Mouse (Mus musculus): ENCODE results near the gene Siah1a.
A peak's percentile ranks its signal among the peaks of the same experiment; 100 is the strongest.

Siah1a gene

DNA sequence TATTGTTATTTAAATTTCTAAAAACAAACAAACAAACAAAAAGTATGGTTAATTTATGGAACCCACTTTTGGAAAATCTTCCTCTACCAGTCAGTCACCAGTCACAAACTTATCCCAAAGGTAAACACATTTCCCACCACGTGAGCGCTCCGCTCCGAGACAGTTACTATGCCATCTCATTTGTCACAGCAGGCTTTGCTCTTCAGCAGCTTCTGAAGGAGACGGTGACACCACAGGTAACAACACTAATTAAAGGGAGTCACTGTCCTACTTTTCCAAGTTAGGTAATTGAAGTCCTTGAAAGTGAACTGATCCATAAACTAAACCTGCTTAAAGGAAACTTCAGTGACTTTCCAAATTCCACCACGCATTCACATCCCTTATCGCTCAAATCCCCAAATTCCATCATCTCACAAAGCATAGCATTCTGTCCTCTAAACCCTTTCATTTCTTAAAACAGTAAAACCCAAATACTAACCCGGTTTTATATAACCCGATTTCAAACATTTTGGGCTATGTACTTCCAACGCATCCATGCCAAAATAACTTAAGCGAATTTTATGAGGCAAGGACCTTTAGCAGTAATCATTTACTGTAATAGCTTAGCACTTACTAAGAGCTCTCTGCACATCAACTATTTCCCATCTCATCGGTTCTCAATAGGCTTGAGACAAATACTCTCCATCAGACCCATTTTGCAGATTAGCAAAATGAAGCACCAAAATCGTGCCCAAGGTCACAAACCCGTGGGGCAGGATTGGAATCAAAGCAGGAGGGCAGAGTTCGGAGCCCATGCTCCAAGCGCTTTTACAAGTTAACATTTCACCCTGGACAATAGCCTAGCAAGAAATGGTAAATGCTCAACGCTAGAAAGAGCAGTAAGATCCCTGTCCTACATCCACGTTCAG is 1.2 kb downstream of the Siah1a start:
- peak; percentile 24 for DNase-seq (ENCODE audit: low read depth, low spot score)

DNA sequence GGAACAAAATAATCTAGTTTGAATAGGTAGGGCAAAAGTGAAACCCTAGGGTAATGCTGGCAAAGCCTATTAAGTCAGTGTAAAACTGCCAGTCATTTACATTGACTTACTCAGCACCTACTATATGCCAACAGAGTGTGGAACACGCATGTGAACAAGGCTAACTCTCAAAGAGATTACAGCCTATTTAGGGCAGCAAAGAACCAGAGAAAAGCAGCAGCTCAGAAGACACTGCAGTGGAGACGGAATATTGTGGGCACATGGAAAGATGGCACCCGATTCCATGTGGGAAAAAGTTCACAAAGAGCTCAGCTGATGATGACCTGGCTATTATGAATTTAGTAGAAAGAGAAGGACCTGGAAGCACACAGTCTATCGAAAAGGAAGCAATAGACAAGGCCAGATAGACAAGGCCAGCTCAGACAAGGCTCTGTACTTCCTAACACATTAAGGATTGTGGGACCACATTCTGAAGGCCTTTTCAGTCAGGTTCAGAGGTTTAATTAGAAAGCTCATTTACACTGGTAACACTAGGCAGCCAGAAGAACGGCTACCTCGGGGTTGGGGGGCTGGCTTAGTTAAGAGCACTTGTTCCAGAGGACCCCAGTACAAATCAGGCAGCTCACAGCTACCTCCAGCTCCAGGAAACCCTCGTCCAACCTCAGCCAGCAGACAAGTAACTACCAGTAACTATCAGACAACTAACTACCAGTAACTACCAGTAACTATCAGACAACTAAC is 3.0 kb downstream of the Siah1a start:
- no peak for DNase-seq (ENCODE audit: low read depth, low spot score)

DNA sequence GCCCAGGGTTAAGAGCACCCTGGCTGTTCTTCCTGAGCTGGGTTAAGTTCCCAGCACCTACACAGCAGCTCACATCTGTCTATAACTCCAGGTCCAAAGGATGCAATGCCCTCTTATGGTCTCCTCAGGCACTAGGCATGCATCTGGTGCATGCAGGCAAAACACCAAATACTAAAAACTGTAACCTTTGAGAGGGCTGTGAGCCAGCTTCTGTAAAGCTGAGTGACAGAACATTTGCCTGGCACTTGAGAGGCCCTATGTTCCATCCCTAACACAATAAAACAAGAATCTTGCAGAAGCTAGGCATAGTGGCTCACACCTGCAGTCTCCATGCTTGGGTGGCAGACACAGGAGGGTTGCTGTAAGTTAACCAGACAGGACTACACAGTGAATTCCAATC is 4.1 kb downstream of the Siah1a start:
- DNase-seq (ENCODE audit: low read depth, low spot score) = no peak

DNA sequence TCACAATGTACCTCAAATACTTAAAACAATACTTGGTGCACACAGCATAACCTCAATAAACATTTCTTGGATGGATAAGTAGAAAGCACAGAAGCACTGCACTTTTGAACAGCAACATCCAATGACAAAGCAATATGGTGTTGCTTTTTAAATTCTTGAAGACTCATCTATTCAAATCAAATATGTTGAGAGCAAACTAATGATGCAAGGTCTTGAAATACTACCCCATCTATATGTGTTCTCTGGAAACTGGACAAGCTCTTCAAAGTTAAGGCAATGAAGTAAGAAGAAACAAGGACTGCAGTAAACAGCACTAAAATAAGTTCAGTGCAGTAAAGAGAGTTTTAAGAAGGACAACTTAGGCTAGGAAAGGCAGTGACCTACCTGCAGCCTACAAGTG is 4.8 kb downstream of the Siah1a start:
- no peak for DNase-seq (ENCODE audit: low read depth, low spot score)

DNA sequence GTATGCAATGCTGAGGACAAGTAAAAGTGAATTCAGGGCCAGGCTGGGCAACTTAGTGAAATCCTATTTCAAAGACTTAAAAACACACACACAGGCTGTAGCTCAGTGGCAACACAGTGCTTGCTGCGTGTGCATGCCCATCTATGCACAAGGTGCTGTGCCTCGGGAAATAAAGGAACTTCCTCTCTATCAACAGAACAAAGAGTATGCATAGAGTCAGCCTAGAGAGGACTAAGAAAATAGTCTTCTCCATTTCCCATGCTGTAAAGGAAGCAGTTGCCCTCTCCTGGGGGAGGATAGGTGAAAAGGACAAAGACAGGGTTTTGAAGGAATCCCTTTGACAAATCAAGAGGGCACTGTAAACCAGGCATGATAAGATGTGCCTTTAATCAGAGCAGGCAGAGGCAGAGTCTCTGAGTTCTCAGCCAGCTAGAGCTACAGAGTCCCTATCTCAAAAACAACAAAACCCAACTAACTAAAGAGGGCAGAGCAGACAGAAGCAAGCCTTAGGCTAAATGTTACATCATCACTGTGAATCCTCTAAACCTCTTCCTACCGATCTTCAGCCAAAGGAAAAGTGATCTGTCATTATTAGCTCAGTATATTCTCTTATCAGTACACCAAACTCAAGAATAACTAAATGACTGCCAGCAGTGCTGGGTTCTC is 10.2 kb downstream of the Siah1a start:
- DNase-seq (ENCODE audit: low read depth, low spot score) = peak; percentile 65

DNA sequence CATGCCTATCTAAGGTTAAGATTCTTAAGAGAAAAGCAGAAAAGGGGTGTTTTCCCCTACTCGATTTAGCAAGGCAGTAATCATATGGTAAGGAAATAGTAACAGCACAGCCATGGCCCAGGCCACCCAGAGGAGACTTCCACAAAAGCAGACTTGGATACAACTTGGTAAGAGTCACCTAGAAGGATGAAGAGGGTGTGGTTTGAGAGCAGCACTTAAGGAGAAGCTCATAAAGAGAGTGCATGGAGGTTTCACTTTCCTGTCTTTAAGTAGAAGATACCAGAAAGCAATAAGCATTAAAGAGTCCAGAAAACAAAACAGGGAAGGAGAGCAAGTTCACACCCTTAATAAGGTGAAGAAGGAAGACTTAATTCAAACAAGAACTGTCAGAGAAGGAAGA is 10.8 kb downstream of the Siah1a start:
- no peak for DNase-seq (ENCODE audit: low read depth, low spot score)

DNA sequence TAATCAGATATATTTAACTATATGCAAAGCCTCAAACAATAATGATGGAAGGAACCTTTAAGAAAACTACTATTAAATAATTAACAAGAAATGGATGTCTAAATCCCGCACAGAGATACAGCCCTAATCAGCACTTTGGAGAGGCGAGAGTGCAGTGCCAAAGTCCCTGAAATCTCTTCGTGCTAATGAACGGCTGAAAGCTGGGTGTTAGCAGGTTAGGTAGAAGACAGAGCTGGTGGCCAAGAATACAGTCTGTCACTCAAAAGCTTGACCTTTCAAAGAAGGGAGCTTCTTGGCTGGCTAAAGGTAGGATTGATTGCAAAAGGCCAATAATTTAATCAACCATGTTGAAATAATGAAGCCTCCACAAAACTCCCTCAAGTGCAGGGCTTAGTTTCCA is 11.6 kb downstream of the Siah1a start:
- DNase-seq (ENCODE audit: low read depth, low spot score) = no peak

DNA sequence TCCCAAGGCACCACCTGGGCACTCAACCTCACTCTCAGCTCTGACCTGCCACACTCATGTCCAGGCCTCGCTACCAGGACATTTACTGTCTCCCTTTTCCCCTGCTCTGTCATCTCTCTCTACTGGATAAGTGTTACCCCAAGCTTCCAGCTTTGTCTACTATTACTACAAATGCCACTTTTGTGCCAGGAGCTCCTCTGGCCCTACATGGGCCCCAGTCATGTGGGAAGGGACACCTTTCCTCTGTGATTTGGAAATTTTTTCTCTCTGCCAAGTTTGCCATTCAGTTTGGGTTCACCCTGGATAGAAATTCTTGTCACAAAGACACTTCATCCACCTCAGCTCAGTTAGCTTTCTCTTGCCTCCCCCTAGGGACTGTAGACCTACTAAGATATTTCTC is 14.9 kb downstream of the Siah1a start:
- no peak for DNase-seq (ENCODE audit: low read depth, low spot score)

DNA sequence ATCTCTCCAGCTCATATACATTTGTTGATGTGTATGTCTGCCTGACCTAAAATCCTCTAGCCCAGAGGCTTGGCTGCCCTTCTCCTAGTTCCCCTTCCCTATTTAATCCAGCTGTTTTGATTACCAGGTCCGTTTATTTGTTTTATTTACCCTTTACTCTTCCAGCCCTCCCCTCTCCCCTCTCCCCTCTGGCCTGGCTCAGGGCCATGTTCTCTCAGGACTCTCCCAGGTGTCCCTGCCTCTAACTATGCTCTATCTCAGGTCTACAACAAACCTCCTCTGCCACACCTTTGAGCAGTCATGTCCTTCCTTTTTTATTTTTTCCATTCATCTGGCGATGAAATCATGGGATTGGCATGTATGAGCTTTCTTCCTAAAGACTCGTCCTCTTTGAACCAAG is 15.4 kb downstream of the Siah1a start:
- DNase-seq (ENCODE audit: low read depth, low spot score) = no peak

DNA sequence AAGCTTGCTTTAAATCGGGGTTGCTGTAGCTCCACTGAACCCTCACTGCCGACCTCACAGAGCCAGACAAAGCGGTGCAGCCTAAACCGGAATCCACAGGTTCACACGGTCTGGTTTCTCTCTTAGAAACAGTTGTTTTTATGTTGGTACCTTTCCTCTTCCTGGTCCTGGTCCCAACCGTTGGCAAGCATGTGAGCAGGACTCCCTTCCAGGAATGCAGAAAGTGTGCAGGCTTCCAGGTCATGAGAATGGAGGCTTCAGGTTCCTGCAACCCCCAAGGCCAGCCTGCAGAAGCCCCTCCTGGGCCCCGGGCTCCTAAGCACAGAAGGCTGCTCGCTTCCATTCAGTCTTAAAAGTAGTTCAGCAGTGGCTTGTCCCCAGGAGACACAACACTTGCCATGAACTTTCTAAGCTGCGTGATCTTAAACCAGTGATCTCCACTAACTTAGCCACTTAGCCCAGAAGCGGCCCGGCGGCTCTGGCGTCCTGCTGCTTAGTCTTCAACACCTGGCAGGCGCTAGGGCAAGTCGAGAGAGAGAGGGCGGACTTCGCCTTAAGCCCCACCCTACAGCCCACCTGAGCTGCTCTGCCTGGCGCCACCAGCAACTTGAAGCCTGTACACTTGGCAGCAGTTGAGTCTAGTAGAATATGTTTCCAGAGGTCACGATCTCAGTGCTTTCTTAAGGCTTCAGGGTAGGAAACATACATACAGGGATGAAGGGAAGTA is 17.3 kb downstream of the Siah1a start:
- DNase-seq (ENCODE audit: low read depth, low spot score) = peak; percentile 67

DNA sequence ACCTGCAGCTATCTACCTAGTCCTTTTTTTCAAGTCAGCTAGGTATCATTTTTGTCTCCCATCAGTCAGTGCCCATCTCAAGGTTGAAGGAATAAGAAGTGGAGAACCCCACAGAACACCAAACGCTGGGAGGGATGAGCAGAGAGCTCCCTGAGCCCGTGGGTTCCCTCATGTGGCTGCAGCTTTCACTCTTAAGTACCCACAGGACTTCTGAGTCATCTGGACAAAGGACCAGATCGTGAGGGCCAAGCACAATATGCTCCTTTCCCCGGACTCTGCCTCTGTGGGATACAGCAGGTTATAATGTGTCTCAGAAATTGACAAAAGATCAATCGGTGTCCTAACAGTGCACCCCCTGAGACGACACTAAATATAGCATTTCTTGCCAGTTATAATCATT is 18.8 kb downstream of the Siah1a start:
- no peak for DNase-seq (ENCODE audit: low read depth, low spot score)

DNA sequence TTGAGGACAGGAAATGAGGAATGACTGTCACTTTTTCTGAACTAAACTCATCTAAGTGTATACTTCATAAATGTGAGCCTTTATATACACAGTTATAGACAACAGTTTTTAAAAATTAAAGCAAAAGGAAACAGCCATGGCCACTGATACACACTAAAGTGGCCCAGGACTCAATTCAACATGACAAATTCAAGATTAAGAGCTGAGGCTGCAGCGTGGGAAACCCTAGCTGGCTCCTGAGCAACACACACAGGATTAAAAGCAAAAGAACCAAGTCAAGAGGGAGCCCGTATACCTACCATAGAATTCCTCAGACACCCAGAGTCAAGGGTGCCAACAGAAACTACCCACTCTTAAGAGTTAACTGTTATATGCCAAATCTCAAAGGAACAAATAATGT is 24.2 kb downstream of the Siah1a start:
- DNase-seq (ENCODE audit: low read depth, low spot score) = no peak

DNA sequence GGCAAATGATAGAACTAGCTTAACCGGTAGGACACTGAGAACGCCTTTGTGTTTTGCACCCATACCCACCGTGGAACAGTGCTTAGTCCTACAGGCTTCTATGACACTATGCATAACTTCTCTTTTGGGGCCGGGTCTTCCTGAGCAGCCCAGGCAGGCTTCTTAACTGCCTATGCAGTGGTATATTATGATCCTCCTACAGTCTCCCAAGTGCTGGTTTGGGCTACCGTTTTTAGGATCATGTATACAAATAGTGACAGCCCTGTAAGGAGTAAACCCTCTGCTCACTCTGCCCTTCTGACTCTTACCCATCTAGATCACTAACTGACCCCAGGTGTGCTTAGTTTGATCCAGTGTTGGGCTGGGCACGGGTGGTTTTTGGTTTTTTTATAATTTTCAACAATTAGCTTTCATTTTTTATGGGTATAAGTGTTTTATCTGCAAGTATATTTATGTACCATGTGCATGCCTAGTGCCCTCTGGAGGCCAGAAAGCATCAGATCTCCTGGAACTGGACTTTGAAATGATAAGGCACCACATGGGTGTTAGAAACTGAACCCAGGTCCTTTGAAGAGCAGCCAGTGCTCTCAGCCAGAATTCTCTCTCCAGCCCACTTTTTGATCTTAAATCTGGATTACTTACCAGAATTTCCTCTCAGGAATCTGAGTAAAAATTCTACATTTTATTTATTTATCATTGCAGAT is 24.8 kb downstream of the Siah1a start:
- DNase-seq (ENCODE audit: low read depth, low spot score) = no peak

DNA sequence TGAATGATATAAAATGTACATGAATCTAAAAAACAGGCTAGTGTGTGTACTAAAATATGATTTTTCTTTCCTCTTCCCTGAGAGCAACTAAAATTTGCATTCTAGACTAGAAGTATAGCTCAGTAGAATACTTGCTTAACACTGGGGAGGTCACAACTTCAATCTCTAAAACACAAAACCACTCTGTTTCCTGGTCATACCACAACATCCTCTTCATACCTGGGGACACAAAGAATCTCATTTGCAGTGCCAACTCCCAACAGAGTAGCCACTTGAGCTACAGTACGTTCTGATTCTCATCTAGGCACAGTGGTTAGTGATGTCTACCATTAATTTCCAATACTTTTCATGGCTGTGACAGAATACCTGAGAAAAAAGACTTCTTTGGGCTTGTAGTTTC is 26.4 kb downstream of the Siah1a start:
- DNase-seq (ENCODE audit: low read depth, low spot score) = no peak

DNA sequence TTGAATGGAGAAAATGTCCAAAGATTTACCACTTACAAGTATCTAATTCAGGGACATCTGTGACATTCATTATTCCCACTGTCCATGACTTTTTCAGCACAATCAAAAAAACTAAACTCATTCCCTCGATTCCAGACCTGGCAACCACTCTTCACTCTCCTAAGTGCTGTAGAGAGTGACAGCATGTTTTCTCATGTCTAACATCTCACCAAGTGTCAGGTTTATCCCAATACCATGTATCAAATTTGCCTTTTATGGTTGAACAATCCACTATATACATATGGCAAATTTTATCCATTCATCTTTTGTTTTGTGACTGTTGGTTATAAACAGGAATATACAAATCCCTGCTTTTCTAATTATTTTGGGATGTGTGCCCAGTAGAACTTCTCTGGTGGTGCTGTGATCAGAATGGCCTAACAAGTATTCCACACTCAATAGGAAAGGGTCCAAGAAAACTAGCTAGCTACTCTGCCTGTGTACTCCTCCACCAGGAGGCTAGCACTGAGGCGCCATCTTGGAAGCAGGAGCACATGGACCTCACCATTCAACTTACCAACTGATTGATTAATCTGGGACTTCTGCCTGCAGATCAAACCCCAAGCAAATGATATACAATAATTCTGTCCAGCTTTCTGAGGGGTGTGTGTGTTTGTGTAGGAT is 27.3 kb downstream of the Siah1a start:
- no peak for DNase-seq (ENCODE audit: low read depth, low spot score)

DNA sequence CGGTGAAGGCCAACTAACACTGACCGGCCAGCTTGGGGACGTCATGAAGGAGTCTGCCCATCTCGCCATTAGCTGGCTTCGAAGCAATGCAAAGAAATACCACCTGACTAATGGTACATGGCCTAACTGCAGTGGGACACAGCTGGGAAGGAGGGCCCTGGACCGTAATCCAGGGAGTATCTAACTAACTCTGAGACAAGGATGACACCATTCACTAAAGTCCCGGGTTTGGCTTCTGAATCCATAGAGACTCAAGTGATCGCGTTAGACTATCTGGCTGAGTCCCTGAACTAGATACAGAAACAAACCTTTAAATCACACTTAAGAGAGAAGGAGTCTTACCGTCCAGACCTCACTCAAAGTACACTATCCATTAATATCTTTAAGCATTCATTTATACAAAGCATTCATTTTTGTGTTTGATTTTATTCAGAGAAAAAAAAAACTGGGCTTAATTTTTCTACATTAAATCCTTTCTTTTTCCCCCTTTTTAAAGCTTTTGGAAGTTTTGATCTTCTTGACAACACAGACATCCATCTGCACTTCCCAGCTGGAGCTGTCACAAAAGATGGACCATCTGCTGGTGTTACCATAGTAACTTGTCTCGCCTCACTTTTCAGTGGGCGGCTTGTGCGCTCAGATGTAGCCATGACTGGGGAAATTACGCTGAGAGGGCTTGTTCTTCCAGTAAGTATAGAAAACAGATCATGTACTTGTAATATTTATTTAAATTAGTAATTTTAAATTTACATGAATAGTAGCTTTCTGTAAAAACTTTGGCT is 32.1 kb downstream of the Siah1a start:
- DNase-seq (ENCODE audit: low read depth, low spot score) = peak; percentile 23

DNA sequence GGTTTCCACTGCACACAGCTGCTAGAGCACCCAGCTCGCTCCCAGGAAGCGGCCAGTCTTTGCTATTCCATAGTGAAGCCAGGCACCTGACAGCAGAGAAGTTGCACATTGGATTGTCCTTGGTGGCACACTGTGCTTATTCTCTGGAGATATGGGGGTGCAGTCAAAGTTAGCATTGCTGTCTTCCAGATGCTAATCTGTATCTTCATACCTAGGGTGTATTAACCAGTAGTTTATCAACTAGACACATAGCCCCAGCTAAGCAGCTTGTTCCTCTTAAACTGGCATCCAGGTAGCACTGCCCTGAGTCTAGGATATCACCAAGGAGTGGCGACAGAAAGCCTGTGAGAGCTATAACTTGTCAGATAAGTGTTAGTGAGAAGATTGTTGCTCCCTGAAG is 33.1 kb downstream of the Siah1a start:
- DNase-seq (ENCODE audit: low read depth, low spot score) = no peak

DNA sequence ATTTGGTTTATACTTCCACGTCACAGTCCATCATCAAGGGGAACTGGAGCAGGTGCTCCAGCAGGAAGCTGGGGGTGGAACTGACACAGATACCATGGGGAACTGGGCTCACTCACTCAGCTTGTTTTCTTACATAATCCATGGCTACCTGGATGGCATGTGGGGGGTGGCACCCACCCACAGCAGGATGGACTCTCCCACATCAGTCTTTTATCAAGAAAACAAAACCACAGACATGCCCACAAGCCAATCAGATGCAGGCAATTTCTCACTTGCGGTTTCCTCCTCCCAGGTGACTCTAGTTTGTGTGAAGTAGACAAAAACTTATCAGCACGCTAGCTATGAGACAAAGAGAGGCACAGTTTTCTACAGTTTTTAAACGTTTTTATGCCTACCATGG is 37.9 kb downstream of the Siah1a start:
- DNase-seq (ENCODE audit: low read depth, low spot score) = no peak

DNA sequence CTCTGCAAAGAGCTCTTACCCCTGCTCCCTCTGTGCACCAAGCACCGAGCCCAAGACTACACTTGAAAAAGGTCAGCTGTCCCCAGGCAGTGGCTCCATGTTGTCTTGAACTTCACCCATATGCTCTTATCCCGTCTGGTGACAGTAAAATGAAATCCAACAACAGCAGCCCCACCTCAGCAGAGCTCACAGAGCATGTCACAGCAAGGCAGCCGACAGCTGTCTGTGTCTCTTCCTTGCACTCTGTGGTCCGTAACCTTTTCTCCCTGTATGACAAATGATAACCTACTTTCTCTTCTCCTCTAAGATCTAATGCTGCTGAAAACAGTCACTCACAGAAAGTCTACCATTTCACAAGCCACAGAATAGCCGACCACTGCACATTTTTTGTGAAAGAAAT is 39.0 kb downstream of the Siah1a start:
- DNase-seq (ENCODE audit: low read depth, low spot score) = no peak

DNA sequence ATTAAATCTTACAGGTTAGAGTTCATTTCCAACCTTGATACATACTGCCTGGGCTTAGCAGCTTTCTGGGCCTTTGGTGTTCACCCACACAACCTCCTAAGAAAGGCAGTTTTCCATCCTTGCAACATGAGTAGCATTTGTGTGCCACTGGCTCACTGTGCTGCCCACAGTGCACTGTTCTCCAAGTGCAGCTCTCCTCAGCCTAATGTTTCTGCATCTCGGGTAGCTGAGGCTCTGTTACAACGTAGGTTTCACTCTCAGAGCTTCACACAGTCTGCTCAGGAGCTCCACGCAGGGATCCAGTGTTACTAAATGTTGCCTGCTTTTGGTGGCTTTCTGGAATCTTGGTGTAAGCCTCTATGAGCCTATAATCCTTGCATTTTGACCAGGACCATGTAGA is 40.4 kb downstream of the Siah1a start:
- no peak for DNase-seq (ENCODE audit: low read depth, low spot score)

Data from R1 (cell line).